Mouse (Mus musculus) forebrain, embryonic 15.5 days (tissue): ENCODE data around the gene Ddx39b. TPM values are rescaled to one million over a fixed set of nuclear protein-coding genes. Genes with fewer than 3 reads are reported as not detected.
"Not testable (repeated sequence)": the region's sequence is repeated elsewhere in the genome, so short reads cannot be mapped to it uniquely, and the experiment has no call there.

Experiments used
- ATAC-seq: fragments of 200-750 bp; cut with Nextera tagmentation; replicated peaks from 2 replicates; pipeline ENCODE4 v1.8.0; 2017; ENCODE audit warnings: mild to moderate bottlenecking, moderate TSS enrichment, moderate library complexity
- H3K27ac ChIP-seq: fragments of 300-500 bp; sonication (generic); replicated peaks from 2 replicates; pipeline ENCODE4 v1.5.1; 2015; ENCODE audit warnings: mild to moderate bottlenecking, inconsistent platforms
- H3K27me3 ChIP-seq: fragments of 300-500 bp; sonication (generic); 2 replicates; pipeline ENCODE4 v1.6.1; 2015; ENCODE audit warnings: inconsistent platforms
- H3K36me3 ChIP-seq: fragments of 300-500 bp; sonication (generic); 2 replicates; pipeline ENCODE4 v1.6.1; 2015; ENCODE audit warnings: mild to moderate bottlenecking, inconsistent platforms
- H3K4me1 ChIP-seq: fragments of 300-500 bp; sonication (generic); 2 replicates; pipeline ENCODE4 v1.6.1; 2015; ENCODE audit warnings: inconsistent platforms
- H3K4me2 ChIP-seq: fragments of 300-500 bp; sonication (generic); replicated peaks from 2 replicates; pipeline ENCODE4 v1.6.1; 2015; ENCODE audit warnings: mild to moderate bottlenecking, inconsistent platforms
- H3K4me3 ChIP-seq: fragments of 300-500 bp; sonication (generic); 2 replicates; pipeline ENCODE4 v1.5.1; 2015; ENCODE audit warnings: mild to moderate bottlenecking, inconsistent platforms
- H3K9ac ChIP-seq: fragments of 300-500 bp; sonication (generic); replicated peaks from 2 replicates; pipeline ENCODE4 v1.6.1; 2015; ENCODE audit warnings: mild to moderate bottlenecking, inconsistent platforms
- H3K9me3 ChIP-seq: fragments of 300-500 bp; sonication (generic); 2 replicates; pipeline ENCODE4 v1.6.1; 2016; ENCODE audit warnings: inconsistent platforms
- WGBS: fragments of 180-500 bp; shearing (Covaris S2); methylation state at CpG from one replicate; pipeline ENCODE4 v1.1.7; 2015; ENCODE audit warnings: mixed read lengths; 5-methylcytosine and 5-hydroxymethylcytosine counted together
- microRNA-seq: library from miRNA; unstranded; fragments of <30 nt; microRNA quantifications from one replicate; pipeline ENCODE4, GENCODE M21; 2016
- polyA plus RNA-seq: library from polyadenylated mRNA; unstranded; fragments of >200 nt; fragmentation: Nextera tagmentation; extraction: Ambion mirVana; gene quantifications from 2 replicates; pipeline ENCODE4 v1.2.1, GENCODE M21; 2015

The Ddx39b gene
- polyA plus RNA-seq, 1 experiment from 2014 or later, result 478 TPM

DNA sequence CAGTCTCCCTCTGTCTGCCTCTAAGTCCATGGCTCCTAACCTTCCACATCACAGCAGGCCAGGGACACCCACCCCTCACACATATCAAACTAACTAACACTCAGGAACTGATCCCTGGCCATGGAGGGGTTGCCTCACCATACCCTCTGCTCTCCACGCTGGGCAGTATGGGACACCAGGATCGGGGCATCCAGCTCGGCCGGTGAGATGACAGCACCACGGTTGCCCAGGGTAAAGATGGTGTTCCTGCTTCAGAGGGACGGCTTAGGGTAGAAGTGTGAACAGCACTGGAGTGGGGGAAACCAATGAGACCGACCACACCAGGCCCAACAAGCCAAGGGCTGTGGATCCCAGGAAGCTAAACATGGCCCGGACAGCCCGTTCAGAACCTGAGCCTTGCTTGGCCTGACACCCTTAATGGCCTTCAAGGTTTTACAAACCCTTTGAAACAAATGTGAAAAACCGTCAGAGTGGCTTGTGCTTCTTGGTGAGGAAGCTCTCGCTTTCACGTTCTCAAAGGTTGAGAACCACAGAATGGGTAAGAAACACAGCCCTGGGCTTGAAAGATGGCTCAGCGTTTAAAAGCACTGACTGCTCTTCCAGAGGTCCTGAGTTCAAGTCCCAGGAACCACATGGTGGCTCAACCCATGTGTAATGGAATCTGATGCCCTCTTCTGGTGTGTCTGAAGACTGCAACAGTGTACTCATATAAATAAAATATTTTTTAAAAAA, 37.6 kb downstream of the Ddx39b start:
- Histone ChIP-seq H3K27ac (no peak overlapping the region), H3K4me3 (no peak overlapping the region), H3K4me2 (no peak overlapping the region), H3K36me3 (no peaks in the 10 kb centered on the region), H3K27me3 (peaks cover 13% of the 10 kb centered on the region), H3K9ac (no peak overlapping the region), H3K9me3 (no peaks in the 10 kb centered on the region), H3K4me1 (no peaks in the 10 kb centered on the region)
- ATAC-seq, result no peak
- WGBS, result 91% methylated on average over 13 of the region's 13 CpGs

DNA sequence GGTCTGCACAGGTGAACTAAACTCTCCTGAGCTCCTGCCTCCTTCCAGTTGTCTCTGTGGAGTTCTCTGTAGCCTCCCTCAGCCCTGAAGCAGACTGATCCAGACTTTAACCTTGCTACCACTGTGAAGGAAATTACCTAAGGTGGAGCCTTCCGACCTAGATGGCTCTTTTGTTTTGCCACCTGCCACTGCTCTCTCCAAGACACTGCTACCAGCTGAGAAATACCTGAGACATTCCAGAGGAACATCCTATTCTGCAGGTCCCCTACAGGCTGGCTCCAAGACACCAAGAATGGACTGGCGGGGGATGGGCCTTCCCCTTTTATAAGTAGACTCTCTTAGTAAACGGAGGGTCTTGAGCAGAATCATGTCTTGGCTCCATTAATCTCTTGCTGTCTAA, 38.7 kb downstream of the Ddx39b start:
- H3K4me2 ChIP-seq, result no peak overlapping the region
- H3K9ac ChIP-seq, result no peak overlapping the region
- H3K36me3 ChIP-seq, result no peaks in the 10 kb centered on the region
- ATAC-seq, result no peak
- H3K27me3 ChIP-seq, result peaks cover 13% of the 10 kb centered on the region
- no peaks in the 10 kb centered on the region for H3K9me3 ChIP-seq
- 76% methylated on average over 3 of the region's 3 CpGs for WGBS
- no peak overlapping the region for H3K27ac ChIP-seq
- H3K4me1 ChIP-seq, result no peaks in the 10 kb centered on the region
- no peak overlapping the region for H3K4me3 ChIP-seq

DNA sequence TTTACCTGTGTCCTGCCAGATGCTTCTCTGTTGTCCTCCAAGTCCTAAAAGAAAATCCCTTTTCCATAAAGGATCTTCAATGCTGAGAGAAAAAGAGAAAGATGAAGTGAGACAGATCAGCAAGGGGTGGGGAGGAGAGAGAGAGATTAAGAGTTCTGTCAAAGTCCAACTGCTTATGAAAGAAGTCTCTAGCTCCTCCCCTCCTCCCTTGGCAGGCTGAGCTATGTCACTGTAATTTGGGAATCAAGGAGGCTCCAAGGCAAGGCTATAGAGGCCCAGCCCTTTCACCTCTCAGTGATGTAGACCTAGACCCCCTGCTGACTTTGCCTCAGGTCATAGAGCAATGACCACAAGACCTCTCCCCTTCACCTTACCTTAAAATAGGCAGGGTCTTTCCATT, 43.9 kb downstream of the Ddx39b start:
- Histone ChIP-seq H3K9me3 (no peaks in the 10 kb centered on the region), H3K27me3 (no peaks in the 10 kb centered on the region), H3K36me3 (no peaks in the 10 kb centered on the region), H3K4me1 (no peaks in the 10 kb centered on the region), H3K27ac (no peak overlapping the region), H3K4me2 (no peak overlapping the region), H3K9ac (no peak overlapping the region), H3K4me3 (no peak overlapping the region)
- ATAC-seq, result no peak

DNA sequence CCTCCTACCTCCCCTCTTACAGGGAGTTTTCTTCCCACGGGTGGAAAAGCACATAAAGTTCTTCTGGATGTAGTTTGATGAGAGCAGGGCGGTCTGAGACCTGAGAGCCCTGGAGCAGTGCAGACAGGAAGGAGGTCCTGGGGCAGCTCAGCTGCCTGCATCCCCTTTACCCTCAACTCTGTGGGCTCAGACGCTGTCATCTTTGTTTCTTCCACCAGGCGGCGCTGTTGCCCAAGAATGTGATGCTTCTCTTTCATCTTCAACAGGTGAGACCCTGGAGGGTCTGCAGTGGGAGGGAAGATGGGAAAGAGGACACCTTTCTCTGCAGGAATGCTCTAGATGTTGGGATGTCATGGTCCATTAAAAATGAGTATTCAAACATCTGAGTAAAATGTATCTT, 54.2 kb downstream of the Ddx39b start:
- H3K27ac ChIP-seq, ATAC-seq, H3K36me3 ChIP-seq, H3K4me3 ChIP-seq, H3K4me1 ChIP-seq, H3K9me3 ChIP-seq, H3K27me3 ChIP-seq, H3K4me2 ChIP-seq, H3K9ac ChIP-seq: not testable (repeated sequence)
- WGBS, result 5% methylated on average over 5 of the region's 5 CpGs

DNA sequence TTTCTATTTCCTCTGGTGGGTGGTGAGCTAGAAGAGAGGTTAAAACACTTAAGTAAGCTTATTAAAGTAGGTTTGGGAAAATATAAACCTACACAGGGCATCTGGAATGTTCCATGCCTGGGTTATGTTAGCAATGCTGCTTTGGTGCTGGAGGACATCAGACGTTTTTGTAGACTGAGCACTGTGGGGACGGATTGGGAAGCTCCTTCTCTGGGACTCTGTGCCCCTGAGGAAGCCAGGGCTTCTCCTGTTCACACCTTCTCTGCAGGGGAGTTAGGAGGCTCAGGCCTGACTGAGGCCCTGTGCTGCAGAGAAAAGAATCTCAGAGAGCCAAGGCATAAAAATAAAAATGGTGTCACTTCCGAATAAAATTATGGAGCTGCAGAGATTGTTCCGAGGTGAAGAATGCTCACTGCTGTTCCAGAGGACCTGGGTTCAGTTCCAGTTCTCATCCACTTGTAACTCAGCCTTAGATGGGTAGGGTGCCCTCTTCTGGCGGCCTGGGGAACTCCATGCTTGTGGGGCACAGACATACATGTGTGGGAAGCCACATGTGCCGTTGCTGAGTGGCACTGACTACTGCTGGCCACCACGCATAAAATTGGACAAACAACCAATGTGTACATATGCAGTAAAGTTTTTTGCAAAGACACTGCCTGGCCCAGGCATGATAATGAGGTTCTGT, 58.9 kb downstream of the Ddx39b start:
- not testable (repeated sequence) for ATAC-seq
- WGBS, result 87% methylated on average over 7 of the region's 7 CpGs

DNA sequence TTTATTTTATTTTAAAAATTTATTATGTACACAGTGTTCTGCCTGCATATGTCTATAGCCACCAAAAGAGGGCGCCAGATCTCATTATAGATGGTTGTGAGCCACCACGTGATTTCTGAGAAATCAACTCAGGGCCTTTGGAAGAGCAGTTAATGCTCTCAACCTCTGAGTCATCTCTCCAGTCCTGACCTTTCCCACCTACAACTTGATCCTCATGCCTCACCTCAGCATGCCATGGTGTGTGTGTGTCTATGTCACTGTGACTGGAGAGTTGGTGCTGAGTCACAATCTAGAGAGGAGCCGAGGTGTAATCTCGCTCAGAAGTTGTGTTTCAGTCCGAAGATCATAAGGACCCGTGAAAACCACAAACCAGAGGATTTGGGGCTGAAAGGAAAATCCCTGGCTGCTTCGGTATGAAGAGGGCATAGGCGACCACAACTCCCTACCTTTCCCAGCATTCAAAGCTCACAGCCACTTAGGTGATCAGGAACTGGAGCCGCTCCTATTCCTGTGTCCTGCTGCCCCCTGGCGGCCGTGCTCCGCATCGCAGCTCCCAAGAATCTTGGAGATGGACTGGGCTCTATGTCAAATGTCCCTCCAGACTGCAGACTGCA, 60.2 kb downstream of the Ddx39b start:
- Histone ChIP-seq H3K36me3 (no peaks in the 10 kb centered on the region), H3K27ac (no peak overlapping the region), H3K4me3 (no peak overlapping the region), H3K27me3 (no peaks in the 10 kb centered on the region), H3K4me2 (no peak overlapping the region), H3K9me3 (no peaks in the 10 kb centered on the region), H3K9ac (no peak overlapping the region), H3K4me1 (no peaks in the 10 kb centered on the region)
- WGBS, result 23% methylated on average over 13 of the region's 13 CpGs
- ATAC-seq, result no peak

More for the DNA sequence above, 58.9 kb downstream of the Ddx39b start:
- H3K27ac ChIP-seq, H3K4me1 ChIP-seq, H3K36me3 ChIP-seq, H3K4me2 ChIP-seq, H3K27me3 ChIP-seq, H3K9ac ChIP-seq, H3K9me3 ChIP-seq, H3K4me3 ChIP-seq: not testable (repeated sequence)

DNA sequence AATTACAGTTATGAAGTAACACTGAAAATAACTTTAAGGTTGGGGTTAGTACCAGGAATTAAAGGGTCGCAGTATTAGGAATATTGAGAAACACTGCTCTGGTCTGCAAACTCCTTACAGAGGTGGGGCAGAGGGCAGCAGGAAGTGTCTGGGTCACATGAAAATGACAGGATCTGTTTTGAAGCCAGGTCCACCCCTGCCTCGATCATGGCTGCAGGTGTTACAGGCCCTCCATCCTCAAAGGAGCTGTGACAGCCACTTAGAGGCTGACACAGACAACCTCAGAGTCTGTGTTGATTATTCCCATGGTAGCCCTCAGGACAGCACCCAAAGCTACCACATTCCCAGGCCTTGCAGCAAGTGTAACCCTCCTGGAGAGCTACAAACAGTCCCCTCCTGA, 61.7 kb downstream of the Ddx39b start:
- ATAC-seq, result no peak
- 88% methylated on average over 2 of the region's 2 CpGs for WGBS
- Histone ChIP-seq H3K9me3 (no peaks in the 10 kb centered on the region), H3K4me1 (no peaks in the 10 kb centered on the region), H3K4me3 (no peak overlapping the region), H3K9ac (no peak overlapping the region), H3K27me3 (0 out of 2 replicates have a peak, but pooled peaks cover under 1% of the 10 kb centered on the region), H3K27ac (no peak overlapping the region), H3K36me3 (no peaks in the 10 kb centered on the region), H3K4me2 (no peak overlapping the region)

Small RNA genes lying within 50 kb of the gene (microRNA-seq; reads per million reads assigned to microRNA genes)
- gene Mir6973a (not detected), gene Mir6974 (not detected), gene Mir6975 (2.2 reads per million, percentile 1 among the genes with 10 or more reads in this experiment), gene Mir8094 (not detected)

Other genes with a start within 250 kb of the Ddx39b start
- gene Vars, start 240.8 kb upstream of the Ddx39b start, polyA plus RNA-seq, result 82.9 and 88.6 TPM in 2 replicates
- 0.14 and 0.28 TPM in 2 replicates for gene Vwa7, start 225.2 kb upstream of the Ddx39b start, polyA plus RNA-seq
- 5.8 and 5.9 TPM in 2 replicates for gene Sapcd1, start 213.7 kb upstream of the Ddx39b start, polyA plus RNA-seq
- gene Msh5, start 195.0 kb upstream of the Ddx39b start, polyA plus RNA-seq, result 2.8 and 3.2 TPM in 2 replicates
- gene Clic1, start 191.8 kb upstream of the Ddx39b start, polyA plus RNA-seq, result 98.4 and 100 TPM in 2 replicates
- 540 and 556 TPM in 2 replicates for gene Ddah2, start 182.7 kb upstream of the Ddx39b start, polyA plus RNA-seq
- not detected in 2 replicates for gene Ly6g6c, start 176.4 kb upstream of the Ddx39b start, polyA plus RNA-seq
- 0.15 and 0.17 TPM in 2 replicates for gene Mpig6b, start 175.6 kb upstream of the Ddx39b start, polyA plus RNA-seq
- 10.0 and 11.9 TPM in 2 replicates for gene Ly6g6e, start 164.8 kb upstream of the Ddx39b start, polyA plus RNA-seq
- gene Ly6g6d, start 163.7 kb upstream of the Ddx39b start, polyA plus RNA-seq, result 0.46 and 0.47 TPM in 2 replicates
- gene Ly6g6f, start 156.1 kb upstream of the Ddx39b start, polyA plus RNA-seq, result 0.32 TPM in 1 of 2 replicates, not detected in the other
- gene Abhd16a, start 152.5 kb upstream of the Ddx39b start, polyA plus RNA-seq, result 93.2 and 97.4 TPM in 2 replicates
- gene Ly6g5c, start 133.5 kb upstream of the Ddx39b start, polyA plus RNA-seq, result not detected in 2 replicates
- gene Ly6g5b, start 126.3 kb upstream of the Ddx39b start, polyA plus RNA-seq, result 1.2 and 1.3 TPM in 2 replicates
- gene Gpank1, start 120.3 kb upstream of the Ddx39b start, polyA plus RNA-seq, result 29.3 and 32.0 TPM in 2 replicates
- 307 and 309 TPM in 2 replicates for gene Csnk2b, start 119.7 kb upstream of the Ddx39b start, polyA plus RNA-seq
- gene D17H6S53E, start 115.4 kb upstream of the Ddx39b start, polyA plus RNA-seq, result 8.7 TPM in 2 replicates
- 0.28 and 0.31 TPM in 2 replicates for gene Apom, start 109.7 kb upstream of the Ddx39b start, polyA plus RNA-seq
- gene Bag6, start 106.6 kb upstream of the Ddx39b start, polyA plus RNA-seq, result 92.3 and 93.8 TPM in 2 replicates
- gene Prrc2a, start 76.8 kb upstream of the Ddx39b start, polyA plus RNA-seq, result 185 and 208 TPM in 2 replicates
- gene Aif1, start 65.7 kb upstream of the Ddx39b start, polyA plus RNA-seq, result 5.7 and 7.8 TPM in 2 replicates
- gene Lst1, start 53.3 kb upstream of the Ddx39b start, polyA plus RNA-seq, result 6.2 and 6.8 TPM in 2 replicates
- 0.25 and 0.70 TPM in 2 replicates for gene Ltb, start 47.3 kb upstream of the Ddx39b start, polyA plus RNA-seq
- not detected in 2 replicates for gene Tnf, start 39.7 kb upstream of the Ddx39b start, polyA plus RNA-seq
- 0.36 TPM in 1 of 2 replicates, not detected in the other for gene Lta, start 36.4 kb upstream of the Ddx39b start, polyA plus RNA-seq
- gene Gm16181, start 20.9 kb upstream of the Ddx39b start, polyA plus RNA-seq, result 0.61 and 1.1 TPM in 2 replicates
- gene Atp6v1g2, start 8.1 kb upstream of the Ddx39b start, polyA plus RNA-seq, result 38.2 and 41.5 TPM in 2 replicates
- gene Nfkbil1, start 6.0 kb upstream of the Ddx39b start, polyA plus RNA-seq, result 11.7 and 12.3 TPM in 2 replicates
- 48.1 and 50.1 TPM in 2 replicates for gene H2-D1, start 21.0 kb downstream of the Ddx39b start, polyA plus RNA-seq
- gene H2-Q1, start 78.7 kb downstream of the Ddx39b start, polyA plus RNA-seq, result 0.27 and 0.32 TPM in 2 replicates
- 1.1 and 1.2 TPM in 2 replicates for gene H2-Q2, start 100.5 kb downstream of the Ddx39b start, polyA plus RNA-seq
- 0.73 and 0.80 TPM in 2 replicates for gene H2-Q4, start 137.9 kb downstream of the Ddx39b start, polyA plus RNA-seq
- gene H2-Q6, start 183.1 kb downstream of the Ddx39b start, polyA plus RNA-seq, result 0.33 and 0.53 TPM in 2 replicates
- 1.2 and 1.3 TPM in 2 replicates for gene H2-Q7, start 197.4 kb downstream of the Ddx39b start, polyA plus RNA-seq
- 0.11 and 0.83 TPM in 2 replicates for gene H2-Q10, start 228.3 kb downstream of the Ddx39b start, polyA plus RNA-seq